Mouse (Mus musculus) neural tube, embryonic 14.5 days (tissue): ENCODE data around the gene Rhpn2. TPM values are rescaled to one million over a fixed set of nuclear protein-coding genes. Genes with fewer than 3 reads are reported as not detected.

ENCODE experiments used
- ATAC-seq: fragments of 200-750 bp; cut with Nextera tagmentation; 2 replicates; pipeline ENCODE4 v1.8.0; 2017; ENCODE audit warnings: low read depth, mild to moderate bottlenecking, moderate TSS enrichment, moderate library complexity
- H3K27ac ChIP-seq: fragments of 300-500 bp; sonication (generic); 2 replicates; pipeline ENCODE4 v1.5.1; 2014; ENCODE audit warnings: low read depth, mild to moderate bottlenecking, control low read depth, low read length, moderate library complexity, mixed read lengths
- H3K27me3 ChIP-seq: fragments of 300-500 bp; sonication (generic); 2 replicates; pipeline ENCODE4 v1.6.1; 2014; ENCODE audit warnings: low read length; ENCODE audit not compliant: control insufficient read depth, insufficient read depth
- H3K36me3 ChIP-seq: fragments of 300-500 bp; sonication (generic); 2 replicates; pipeline ENCODE4 v1.6.1; 2014; ENCODE audit warnings: low read length, mixed read lengths; ENCODE audit not compliant: control insufficient read depth, insufficient read depth
- H3K4me1 ChIP-seq: fragments of 300-500 bp; sonication (generic); 2 replicates; pipeline ENCODE4 v1.6.1; 2014; ENCODE audit warnings: low read length; ENCODE audit not compliant: control insufficient read depth, insufficient read depth
- H3K4me2 ChIP-seq: fragments of 300-500 bp; sonication (generic); 2 replicates; pipeline ENCODE4 v1.6.1; 2014; ENCODE audit warnings: mild to moderate bottlenecking, low read depth, low read length, control low read depth
- H3K4me3 ChIP-seq: fragments of 300-500 bp; sonication (generic); 2 replicates; pipeline ENCODE4 v1.5.1; 2014; ENCODE audit warnings: low read depth, low read length, control low read depth, mixed read lengths
- H3K9ac ChIP-seq: fragments of 300-500 bp; sonication (generic); replicated peaks from 2 replicates; pipeline ENCODE4 v1.6.1; 2014; ENCODE audit warnings: low read depth, mild to moderate bottlenecking, control low read depth, low read length, mixed read lengths
- H3K9me3 ChIP-seq: fragments of 300-500 bp; sonication (generic); 2 replicates; pipeline ENCODE4 v1.6.1; 2016; ENCODE audit warnings: low read length; ENCODE audit not compliant: control insufficient read depth
- WGBS: fragments of 180-500 bp; shearing (Covaris S2); extraction: QIAGEN DNeasy Blood & Tissue Kit; methylation state at CpG from one replicate; pipeline ENCODE4 v1.1.7; 2014; 5-methylcytosine and 5-hydroxymethylcytosine counted together
- polyA plus RNA-seq: library from polyadenylated mRNA; unstranded; fragments of >200 nt; fragmentation: Nextera tagmentation; extraction: Ambion mirVana; gene quantifications from 2 replicates; pipeline ENCODE4 v1.2.1, GENCODE M21; 2014

The Rhpn2 gene
- polyA plus RNA-seq = 5.8 TPM in 2 replicates

DNA sequence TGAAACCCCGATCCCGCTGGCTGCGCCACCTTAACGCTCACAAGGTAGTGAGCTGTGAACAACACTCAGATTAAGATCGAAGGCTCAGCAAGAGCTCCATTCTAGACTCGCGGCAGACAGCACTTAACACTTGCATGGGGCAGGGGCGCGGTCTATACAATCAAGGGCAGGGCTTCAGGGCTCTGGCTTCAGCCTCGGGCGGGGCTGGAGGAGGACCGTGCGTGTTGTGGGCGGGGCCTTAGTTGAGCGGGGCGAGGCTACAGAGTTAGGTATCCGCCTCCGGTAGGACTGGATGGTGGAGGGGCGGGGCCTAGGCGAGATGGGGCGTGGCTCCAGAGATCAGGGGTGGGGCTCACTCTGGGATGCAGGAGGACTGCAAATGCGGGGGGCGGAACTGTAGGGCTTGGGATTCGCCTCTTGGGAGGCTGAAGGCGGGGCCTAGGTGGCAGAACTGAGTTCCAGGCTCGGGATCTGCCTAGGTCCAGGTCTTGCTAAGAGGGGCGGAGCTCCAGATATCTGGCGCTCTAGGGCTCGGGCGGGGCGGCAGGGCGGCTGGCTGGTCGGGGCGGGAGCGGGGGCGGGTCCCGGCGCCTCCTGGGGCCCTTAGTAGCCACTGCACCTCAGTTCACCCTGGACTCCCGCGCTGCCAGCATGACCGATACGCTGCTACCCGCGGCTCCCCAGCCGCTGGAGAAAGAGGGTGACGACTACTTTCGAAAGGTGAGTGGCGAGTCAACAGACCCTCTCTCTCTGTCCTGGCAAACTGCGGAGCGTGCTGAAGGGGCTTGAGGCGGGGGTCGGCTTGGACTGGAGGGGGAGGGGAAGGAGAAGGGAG is at the start of gene Rhpn2:
Gene Rhpn2 (plus strand): TSS at position 479 of the 835 bp plus-strand sequence.
- Histone ChIP-seq H3K27ac (peak within 1 kb of the TSS; percentile 52; the same call in 1 of the 2 replicates), H3K4me1 (peaks cover 8% of the 10 kb centered on the region; the same call in 1 of the 2 replicates), H3K36me3 (no peaks in the 10 kb centered on the region), H3K9me3 (no peaks in the 10 kb centered on the region), H3K4me3 (peak within 1 kb of the TSS; percentile 58), H3K9ac (peak within 1 kb of the TSS; percentile 59), H3K4me2 (peak within 1 kb of the TSS; percentile 99), H3K27me3 (no peaks in the 10 kb centered on the region; the same call in 1 of the 2 replicates)
- WGBS = 1% methylated on average over 51 of the region's 52 CpGs
- peak; percentile 98 for ATAC-seq

DNA sequence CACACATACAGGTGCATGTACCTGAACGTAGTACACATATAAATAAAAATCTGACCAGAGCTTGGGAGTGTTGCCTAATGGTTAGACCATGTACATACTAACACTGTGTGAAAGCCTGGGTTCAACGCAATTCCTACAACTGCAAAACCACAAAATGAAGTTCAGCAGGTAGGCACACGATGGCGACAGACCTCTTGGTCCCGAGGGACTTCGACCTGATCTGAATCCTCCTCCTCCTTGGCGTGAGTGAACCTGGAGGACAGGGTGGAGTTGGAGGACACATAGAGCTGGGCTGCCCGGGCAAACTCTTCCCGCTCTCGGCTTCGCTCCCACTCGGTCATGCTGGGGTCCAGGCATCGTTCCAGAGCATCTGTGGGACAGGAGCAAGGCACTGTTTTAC is 40.5 kb upstream of the Rhpn2 start:
- no peak for ATAC-seq
- no peak overlapping the region for H3K4me3 ChIP-seq
- 90% methylated on average over 13 of the region's 13 CpGs for WGBS
- no peak overlapping the region for H3K27ac ChIP-seq
- no peak overlapping the region for H3K9ac ChIP-seq
- H3K27me3 ChIP-seq = no peaks in the 10 kb centered on the region
- H3K36me3 ChIP-seq = peaks cover 53% of the 10 kb centered on the region
- H3K9me3 ChIP-seq = no peaks in the 10 kb centered on the region
- no peaks in the 10 kb centered on the region for H3K4me1 ChIP-seq
- H3K4me2 ChIP-seq = no peak overlapping the region

DNA sequence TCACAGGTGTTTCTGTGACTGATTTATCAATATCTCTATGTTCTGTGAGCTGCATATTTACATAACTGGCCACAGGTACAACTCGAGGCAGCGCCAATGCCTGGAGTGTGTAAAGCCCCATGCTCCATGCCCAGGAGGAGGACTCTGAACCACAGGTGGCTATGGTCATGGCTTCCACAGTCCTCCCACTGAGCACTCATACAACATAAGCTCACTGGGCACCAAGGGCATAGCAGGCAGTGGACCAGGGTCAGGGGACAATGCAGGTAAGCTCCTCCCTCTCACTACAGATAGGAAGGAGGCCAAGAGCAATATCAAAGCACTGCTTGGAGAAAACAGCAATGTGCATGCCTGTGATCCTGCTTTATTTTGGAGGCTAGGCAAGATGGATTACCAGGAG is 38.3 kb upstream of the Rhpn2 start:
- 96% methylated on average over 2 of the region's 2 CpGs for WGBS
- H3K4me3 ChIP-seq = no peak overlapping the region
- no peaks in the 10 kb centered on the region for H3K9me3 ChIP-seq
- no peak overlapping the region for H3K27ac ChIP-seq
- H3K4me2 ChIP-seq = no peak overlapping the region
- no peaks in the 10 kb centered on the region for H3K27me3 ChIP-seq
- H3K4me1 ChIP-seq = no peaks in the 10 kb centered on the region
- peaks cover 56% of the 10 kb centered on the region for H3K36me3 ChIP-seq
- ATAC-seq = no peak
- no peak overlapping the region for H3K9ac ChIP-seq

DNA sequence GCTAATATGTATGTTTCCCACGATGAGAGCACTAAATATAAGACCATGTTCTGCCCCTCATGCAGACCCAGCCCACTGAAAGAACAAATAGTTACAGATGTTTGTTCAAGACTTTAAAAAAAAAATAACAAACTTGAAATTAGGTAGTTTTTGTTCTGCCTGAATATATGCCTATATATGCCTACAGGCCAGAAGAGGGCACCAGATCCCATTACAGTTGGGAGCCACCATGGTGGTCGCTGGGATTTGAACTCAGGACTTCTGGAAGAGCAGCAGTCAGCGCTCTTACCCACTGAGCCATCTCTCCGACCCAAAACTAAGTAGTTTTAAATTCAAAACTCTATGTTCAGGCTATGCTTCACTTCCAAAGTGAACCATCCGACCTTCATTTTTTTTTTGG is 36.1 kb upstream of the Rhpn2 start:
- 94% methylated on average over 5 of the region's 5 CpGs for WGBS
- H3K4me1 ChIP-seq = no peaks in the 10 kb centered on the region

DNA sequence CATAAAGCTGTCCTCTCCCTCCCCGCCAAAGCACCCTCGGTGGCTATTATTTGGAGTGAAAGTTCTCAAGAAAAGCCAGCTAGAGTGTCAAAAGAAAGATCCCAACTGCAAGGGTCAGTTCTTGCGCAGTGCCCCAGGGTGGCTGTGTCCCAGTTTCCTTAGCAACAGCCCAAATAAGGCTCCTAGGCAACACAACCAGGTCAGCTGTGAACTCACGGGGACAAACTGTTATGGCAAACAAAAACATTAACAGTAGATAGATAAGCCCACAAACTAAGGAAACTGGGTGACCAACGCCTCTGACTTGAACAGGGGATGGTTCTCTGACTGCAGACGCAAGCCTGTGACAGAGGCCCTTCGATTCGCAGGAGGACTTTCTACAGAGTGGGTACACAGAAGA is 34.3 kb upstream of the Rhpn2 start:
- Histone ChIP-seq H3K9ac (no peak overlapping the region), H3K4me2 (no peak overlapping the region), H3K27ac (no peak overlapping the region), H3K4me1 (no peaks in the 10 kb centered on the region), H3K27me3 (no peaks in the 10 kb centered on the region), H3K9me3 (no peaks in the 10 kb centered on the region), H3K4me3 (no peak overlapping the region), H3K36me3 (peaks cover 48% of the 10 kb centered on the region)
- WGBS = 66% methylated on average over 8 of the region's 8 CpGs
- no peak for ATAC-seq

More for the DNA sequence above, 36.1 kb upstream of the Rhpn2 start:
- Histone ChIP-seq H3K4me2 (no peak overlapping the region), H3K27ac (no peak overlapping the region), H3K36me3 (peaks cover 55% of the 10 kb centered on the region), H3K9ac (no peak overlapping the region), H3K27me3 (no peaks in the 10 kb centered on the region), H3K9me3 (no peaks in the 10 kb centered on the region), H3K4me3 (no peak overlapping the region)
- ATAC-seq = no peak

DNA sequence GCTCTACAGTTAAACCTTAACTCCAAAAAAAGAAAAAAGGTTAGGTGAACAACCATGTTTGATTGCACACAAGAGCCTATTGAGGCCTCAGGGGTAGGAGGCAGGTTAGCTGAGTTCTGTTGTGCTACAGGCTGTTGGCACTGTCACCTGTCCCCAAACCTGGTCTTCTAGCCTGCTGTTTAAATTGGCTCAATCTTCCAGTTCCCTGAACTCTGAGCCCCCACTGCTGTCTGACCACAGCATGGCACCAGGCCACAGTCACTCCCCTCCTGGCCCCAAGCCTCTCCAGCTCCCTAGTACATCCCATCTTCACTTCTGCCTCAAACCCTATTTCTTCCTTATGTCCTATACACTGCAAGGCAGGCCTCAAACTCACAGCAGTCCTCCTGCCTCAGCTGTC is 33.2 kb upstream of the Rhpn2 start:
- ATAC-seq = no peak
- H3K4me2 ChIP-seq = no peak overlapping the region
- H3K4me3 ChIP-seq = no peak overlapping the region
- H3K36me3 ChIP-seq = peaks cover 48% of the 10 kb centered on the region
- H3K9ac ChIP-seq = no peak overlapping the region
- H3K27me3 ChIP-seq = no peaks in the 10 kb centered on the region
- no peaks in the 10 kb centered on the region for H3K9me3 ChIP-seq
- H3K27ac ChIP-seq = no peak overlapping the region
- no peaks in the 10 kb centered on the region for H3K4me1 ChIP-seq

DNA sequence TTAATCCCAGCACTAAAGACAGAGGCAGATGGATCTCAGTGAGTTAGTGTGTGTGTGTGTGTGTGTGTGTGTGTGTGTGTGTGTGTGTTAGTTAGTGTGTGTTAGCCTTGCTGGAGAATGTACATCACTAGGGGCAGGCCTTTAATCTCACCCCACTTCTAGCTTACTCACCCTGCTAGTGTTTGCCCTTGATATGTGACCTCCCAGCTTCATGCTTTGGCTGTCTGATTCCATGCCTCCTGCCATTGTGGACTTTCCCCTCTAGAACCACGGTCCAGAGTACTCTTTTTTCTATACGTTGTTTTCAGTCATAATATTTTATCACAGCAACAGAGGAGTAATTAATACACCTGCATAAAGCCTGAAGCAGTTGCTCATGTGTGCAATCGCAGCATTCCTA is 22.8 kb upstream of the Rhpn2 start:
- no peak for ATAC-seq
- Histone ChIP-seq H3K36me3 (peaks cover 25% of the 10 kb centered on the region), H3K27ac (no peak overlapping the region), H3K9ac (no peak overlapping the region), H3K4me2 (no peak overlapping the region), H3K4me1 (no peaks in the 10 kb centered on the region), H3K9me3 (no peaks in the 10 kb centered on the region), H3K4me3 (no peak overlapping the region), H3K27me3 (no peaks in the 10 kb centered on the region)
- WGBS = 99% methylated on average over 3 of the region's 3 CpGs

DNA sequence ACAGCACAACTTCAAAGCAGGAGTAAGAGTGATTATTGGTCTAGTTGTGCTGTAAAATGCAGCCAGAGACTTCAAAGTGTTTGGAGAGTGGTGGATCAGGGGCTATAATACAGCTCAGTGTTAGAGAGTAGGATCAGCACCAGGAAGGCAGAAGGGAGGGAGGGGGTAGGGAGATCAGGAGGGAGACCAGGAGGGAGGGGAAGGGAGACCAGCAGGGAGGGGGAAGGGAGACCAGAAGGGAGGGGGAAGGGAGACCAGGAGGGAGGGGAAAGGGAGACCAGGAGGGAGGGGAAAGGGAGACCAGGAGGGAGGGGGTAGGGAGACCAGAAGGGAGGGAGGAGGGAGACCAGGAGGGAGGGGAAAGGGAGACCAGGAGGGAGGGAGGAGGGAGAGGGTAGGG is 19.8 kb upstream of the Rhpn2 start:
- ATAC-seq = no peak
- no peak overlapping the region for H3K4me3 ChIP-seq
- H3K4me1 ChIP-seq = peaks cover 7% of the 10 kb centered on the region
- H3K27ac ChIP-seq = no peak overlapping the region
- no peaks in the 10 kb centered on the region for H3K9me3 ChIP-seq
- no peak overlapping the region for H3K9ac ChIP-seq
- H3K27me3 ChIP-seq = no peaks in the 10 kb centered on the region
- H3K36me3 ChIP-seq = peaks cover 6% of the 10 kb centered on the region
- no peak overlapping the region for H3K4me2 ChIP-seq

DNA sequence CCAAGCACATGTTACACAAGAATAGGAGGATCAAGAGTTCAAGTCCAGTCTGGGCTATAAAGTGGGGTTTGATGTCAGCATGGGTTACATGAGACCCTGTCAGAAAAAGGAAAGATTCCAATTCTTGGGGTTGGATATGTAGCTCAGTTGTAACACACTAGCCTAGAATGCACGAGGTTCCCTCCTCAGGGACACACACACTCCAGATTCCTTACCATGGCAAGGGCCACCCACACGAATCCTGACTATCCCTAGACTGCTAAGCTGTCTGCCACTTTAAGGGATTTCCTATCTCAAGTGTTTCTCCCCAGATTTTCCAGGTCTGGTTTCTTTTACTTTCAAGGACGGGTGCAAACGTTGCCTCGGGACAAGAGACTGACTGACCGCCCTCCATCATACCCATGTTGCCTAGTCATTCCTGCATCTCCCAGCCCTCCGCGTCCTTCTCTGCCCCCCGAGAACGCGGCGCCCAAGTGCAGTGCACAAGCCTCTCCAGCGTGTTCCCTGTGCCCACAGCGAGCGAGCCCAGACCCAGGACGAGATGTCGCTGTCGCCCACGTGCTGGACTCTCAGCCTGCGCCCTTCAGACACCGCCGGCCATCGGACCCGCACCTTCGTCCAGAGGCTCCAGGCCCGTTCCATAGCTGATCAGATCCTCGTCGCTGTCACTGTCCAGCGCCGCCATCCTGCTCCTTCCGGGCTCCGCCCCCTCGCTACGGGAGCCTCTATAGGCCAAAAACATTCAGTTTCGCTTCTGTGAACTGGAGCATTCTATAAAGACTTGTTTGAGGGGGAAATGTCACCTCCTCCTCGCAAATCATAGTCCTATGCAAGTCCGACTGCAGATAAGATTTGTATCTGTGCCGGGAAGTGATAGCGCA is 16.0 kb upstream of the Rhpn2 start, which contains the start of gene Gpatch1:
Gene Gpatch1 (minus strand): TSS at position 712 of the 881 bp plus-strand sequence.
- Histone ChIP-seq H3K4me1 (peaks cover 10% of the 10 kb centered on the region), H3K9ac (peak within 1 kb of the TSS; percentile 89), H3K36me3 (no peaks in the 10 kb centered on the region), H3K4me3 (peak within 1 kb of the TSS; percentile 64), H3K4me2 (peak within 1 kb of the TSS; percentile 56), H3K27me3 (no peaks in the 10 kb centered on the region), H3K9me3 (no peaks in the 10 kb centered on the region), H3K27ac (peak within 1 kb of the TSS; percentile 66)
- ATAC-seq = peak; percentile 89
- 2% methylated on average over 39 of the region's 39 CpGs for WGBS
